Mouse (Mus musculus) heart, embryonic 14.5 days (tissue): ENCODE data around the gene Cst6. TPM values are rescaled to one million over a fixed set of nuclear protein-coding genes. Genes with fewer than 3 reads are reported as not detected.
"Not testable (repeated sequence)": the region's sequence is repeated elsewhere in the genome, so short reads cannot be mapped to it uniquely, and the experiment has no call there.

Experiments
- ATAC-seq: fragments of 200-750 bp; cut with Nextera tagmentation; 2 replicates; pipeline ENCODE4 v1.8.0; 2017; ENCODE audit warnings: low read depth, moderate TSS enrichment; ENCODE audit not compliant: insufficient number of reproducible peaks, insufficient read depth, low FRiP score
- H3K27ac ChIP-seq, 2 experiments: fragments of 200-500 bp in 1 of 2; fragments of 300-500 bp in 1 of 2; sonication (generic) in 1 of 2; replicated peaks in 1 of 2; 2 replicates each; pipeline ENCODE4 v1.5.1; 2012 to 2014; ENCODE audit warnings: low read depth in 2 of 2, low read length in 2 of 2, control low read depth in 1 of 2, mild to moderate bottlenecking in 1 of 2, mixed read lengths in 1 of 2; ENCODE audit not compliant: control insufficient read depth in 1 of 2, insufficient read depth in 1 of 2
- H3K27me3 ChIP-seq: fragments of 300-500 bp; sonication (generic); 2 replicates; pipeline ENCODE4 v1.6.1; 2014; ENCODE audit warnings: mild to moderate bottlenecking, low read length, control low read depth; ENCODE audit not compliant: control insufficient read depth, insufficient read depth
- H3K36me3 ChIP-seq: fragments of 300-500 bp; sonication (generic); 2 replicates; pipeline ENCODE4 v1.6.1; 2014; ENCODE audit warnings: mild to moderate bottlenecking, control low read depth, low read length, mixed read lengths; ENCODE audit not compliant: control insufficient read depth, insufficient read depth
- H3K4me1 ChIP-seq, 2 experiments: fragments of 200-500 bp in 1 of 2; fragments of 300-500 bp in 1 of 2; sonication (generic) in 1 of 2; 2 replicates each; pipeline ENCODE4 v1.6.1; 2012 to 2014; ENCODE audit warnings: low read length in 2 of 2, control low read depth in 1 of 2, mixed read lengths in 1 of 2; ENCODE audit not compliant: control insufficient read depth in 2 of 2, insufficient read depth in 2 of 2
- H3K4me2 ChIP-seq: fragments of 300-500 bp; sonication (generic); 2 replicates; pipeline ENCODE4 v1.6.1; 2014; ENCODE audit warnings: mild to moderate bottlenecking, low read length
- H3K4me3 ChIP-seq, 2 experiments: fragments of 200-500 bp in 1 of 2; fragments of 300-500 bp in 1 of 2; sonication (generic) in 1 of 2; 2 replicates each; pipeline ENCODE4 v1.5.1; 2012 to 2014; ENCODE audit warnings: low read length in 2 of 2, mild to moderate bottlenecking in 2 of 2, control low read depth in 1 of 2, low read depth in 1 of 2, moderate library complexity in 1 of 2; ENCODE audit not compliant: control insufficient read depth in 1 of 2, insufficient read depth in 1 of 2
- H3K9ac ChIP-seq: fragments of 300-500 bp; sonication (generic); 2 replicates; pipeline ENCODE4 v1.6.1; 2014; ENCODE audit warnings: mild to moderate bottlenecking, low read length
- H3K9me3 ChIP-seq: fragments of 300-500 bp; sonication (generic); 2 replicates; pipeline ENCODE4 v1.6.1; 2016; ENCODE audit warnings: low read length, control low read depth; ENCODE audit not compliant: control insufficient read depth
- WGBS: fragments of 180-500 bp; shearing (Covaris S2); extraction: QIAGEN DNeasy Blood & Tissue Kit; methylation state at CpG from one replicate; pipeline ENCODE4 v1.1.7; 2014; 5-methylcytosine and 5-hydroxymethylcytosine counted together
- polyA plus RNA-seq: library from polyadenylated mRNA; unstranded; fragments of >200 nt; fragmentation: Nextera tagmentation; extraction: Ambion mirVana; gene quantifications from 2 replicates; pipeline ENCODE4 v1.2.1, GENCODE M21; 2014

Cst6 gene
- polyA plus RNA-seq, result 0.92 and 0.95 TPM in 2 replicates

GRCm38 (mm10) chr19:5349502-5349873, at the start of gene Cst6:
Gene Cst6, minus strand, starts transcription at chr19:5349574.
- peak within 1 kb of the TSS; percentile 75 for H3K4me2 ChIP-seq
- ATAC-seq, H3K27ac ChIP-seq, H3K36me3 ChIP-seq, H3K4me1 ChIP-seq, H3K9me3 ChIP-seq, H3K27me3 ChIP-seq: not testable (repeated sequence)
- H3K4me3 ChIP-seq, result peak within 1 kb of the TSS; percentile 44 to 47
- 62% methylated on average over 6 of the region's 6 CpGs for WGBS
- peak within 1 kb of the TSS; percentile 71 for H3K9ac ChIP-seq

- ATAC-seq, result no peak
- peaks cover 10 to 15% of the 10 kb centered on the region in 2 experiments for H3K4me1 ChIP-seq
- H3K36me3 ChIP-seq, result no peaks in the 10 kb centered on the region
- no peaks in the 10 kb centered on the region for H3K27me3 ChIP-seq
- no peak overlapping the region for H3K4me3 ChIP-seq
- 69% methylated on average over 4 of the region's 4 CpGs for WGBS
- no peaks in the 10 kb centered on the region for H3K9me3 ChIP-seq
- H3K27ac ChIP-seq, result no peak overlapping the region
- no peak overlapping the region for H3K4me2 ChIP-seq
- no peak overlapping the region for H3K9ac ChIP-seq
Measured at GRCm38 (mm10) chr19:5395371-5395770, 46.0 kb upstream of the Cst6 start.

GRCm38 (mm10) chr19:5394168-5394567, 44.8 kb upstream of the Cst6 start:
- no peak overlapping the region for H3K4me3 ChIP-seq
- no peaks in the 10 kb centered on the region for H3K27me3 ChIP-seq
- H3K4me2 ChIP-seq, result no peak overlapping the region
- no peak overlapping the region for H3K9ac ChIP-seq
- no peak overlapping the region for H3K27ac ChIP-seq
- peaks cover 19 to 27% of the 10 kb centered on the region in 2 experiments for H3K4me1 ChIP-seq
- H3K9me3 ChIP-seq, result no peaks in the 10 kb centered on the region
- no peaks in the 10 kb centered on the region for H3K36me3 ChIP-seq
- WGBS, result 51% methylated on average over 10 of the region's 10 CpGs
- no peak for ATAC-seq

- Histone ChIP-seq H3K27me3 (no peaks in the 10 kb centered on the region), H3K4me2 (no peak overlapping the region), H3K9me3 (no peaks in the 10 kb centered on the region), H3K4me3 (no peak overlapping the region), H3K36me3 (no peaks in the 10 kb centered on the region), H3K9ac (peak overlapping the region; percentile 38), H3K4me1 (peaks cover 19 to 27% of the 10 kb centered on the region in 2 experiments), H3K27ac (peak overlapping the region; percentile 74 to 80)
- ATAC-seq, result no peak
- 21% methylated on average over 4 of the region's 4 CpGs for WGBS
Measured at GRCm38 (mm10) chr19:5392892-5393291, 43.5 kb upstream of the Cst6 start.

- peak overlapping the region; percentile 89; the same call in 1 of the 2 replicates for H3K9ac ChIP-seq
- H3K4me3 ChIP-seq, result peak overlapping the region in 1 of 2 experiments; percentile 92; a peak in 3 of 4 replicates
- WGBS, result 49% methylated on average over 8 of the region's 8 CpGs
- no peak for ATAC-seq
- peaks cover 21 to 35% of the 10 kb centered on the region in 2 experiments for H3K4me1 ChIP-seq
- H3K9me3 ChIP-seq, result no peaks in the 10 kb centered on the region
- H3K4me2 ChIP-seq, result peak overlapping the region; percentile 84
- no peaks in the 10 kb centered on the region for H3K27me3 ChIP-seq
- peak overlapping the region; percentile 3 to 81; a peak in 2 of 4 replicates for H3K27ac ChIP-seq
- H3K36me3 ChIP-seq, result peaks cover 5% of the 10 kb centered on the region
Measured at GRCm38 (mm10) chr19:5390416-5390815, 41.0 kb upstream of the Cst6 start.

- no peak for ATAC-seq
- peak overlapping the region; percentile 84 for H3K4me2 ChIP-seq
- H3K36me3 ChIP-seq, result peaks cover 12% of the 10 kb centered on the region
- H3K9me3 ChIP-seq, result no peaks in the 10 kb centered on the region
- H3K4me3 ChIP-seq, result peak overlapping the region; percentile 85 to 92
- WGBS, result 12% methylated on average over 12 of the region's 12 CpGs
- peaks cover 20 to 35% of the 10 kb centered on the region in 2 experiments for H3K4me1 ChIP-seq
- H3K27ac ChIP-seq, result peak overlapping the region; percentile 14 to 81; a peak in 3 of 4 replicates
- no peaks in the 10 kb centered on the region for H3K27me3 ChIP-seq
- H3K9ac ChIP-seq, result peak overlapping the region; percentile 89
Measured at GRCm38 (mm10) chr19:5389647-5390046, 40.3 kb upstream of the Cst6 start.

GRCm38 (mm10) chr19:5388588-5389242, 39.3 kb upstream of the Cst6 start, which contains the start of gene Sart1:
Gene Sart1, minus strand, starts transcription at chr19:5388703.
- ATAC-seq, result peak; percentile 91
- Histone ChIP-seq H3K4me3 (peak within 1 kb of the TSS; percentile 85 to 92), H3K36me3 (peaks cover 22% of the 10 kb centered on the region), H3K27ac (peak within 1 kb of the TSS; percentile 81 to 84), H3K9me3 (no peaks in the 10 kb centered on the region), H3K4me1 (peaks cover 19 to 35% of the 10 kb centered on the region in 2 experiments), H3K4me2 (peak within 1 kb of the TSS; percentile 84), H3K9ac (peak within 1 kb of the TSS; percentile 89), H3K27me3 (no peaks in the 10 kb centered on the region)
- 2% methylated on average over 43 of the region's 43 CpGs for WGBS
